Mouse (Mus musculus) common myeloid progenitor, adult 5-6 weeks (primary cell): Measurements from ENCODE around the gene Plb1. TPM values are rescaled to one million over a fixed set of nuclear protein-coding genes. Genes with fewer than 3 reads are reported as not detected.

Experiments used
- ATAC-seq: replicated peaks from 2 replicates; pipeline ENCODE4 v1.8.0; 2016; ENCODE audit warnings: low read depth, mild to moderate bottlenecking, moderate TSS enrichment, inconsistent platforms; ENCODE audit not compliant: poor library complexity, severe bottlenecking
- total RNA-seq: library from RNA; stranded (forward); fragments of 200-1000, 187-1606 nt; gene quantifications from 2 replicates; pipeline ENCODE4 v1.2.3, GENCODE M21; 2017

The Plb1 gene
- total RNA-seq, result not detected in 2 replicates

DNA sequence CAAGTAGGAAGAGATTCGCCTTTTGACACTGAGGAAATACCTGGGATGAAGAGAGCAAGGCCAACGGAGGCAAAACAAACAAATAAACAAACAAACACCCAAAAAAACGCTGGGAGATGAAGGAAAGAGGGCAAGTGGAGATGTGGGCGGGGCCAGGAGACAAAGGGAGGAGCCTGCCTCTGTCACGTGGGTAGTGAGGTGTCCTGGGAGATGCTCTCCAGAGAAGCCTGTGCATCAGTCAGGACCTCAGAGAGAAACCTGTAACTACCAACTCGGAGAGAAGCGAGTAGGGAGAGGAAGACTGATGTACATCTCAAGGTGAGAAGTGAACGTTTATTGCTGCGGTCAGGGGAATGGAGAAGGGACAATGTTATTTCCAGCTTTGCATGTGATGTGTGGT, at the start of gene Plb1:
Gene Plb1 (plus strand): TSS at position 235 of the 400 bp plus-strand sequence.
- no peak for ATAC-seq

GRCm38 (mm10) chr5:32182885-32183629, 49.5 kb upstream of the Plb1 start:
- no peak for ATAC-seq

DNA sequence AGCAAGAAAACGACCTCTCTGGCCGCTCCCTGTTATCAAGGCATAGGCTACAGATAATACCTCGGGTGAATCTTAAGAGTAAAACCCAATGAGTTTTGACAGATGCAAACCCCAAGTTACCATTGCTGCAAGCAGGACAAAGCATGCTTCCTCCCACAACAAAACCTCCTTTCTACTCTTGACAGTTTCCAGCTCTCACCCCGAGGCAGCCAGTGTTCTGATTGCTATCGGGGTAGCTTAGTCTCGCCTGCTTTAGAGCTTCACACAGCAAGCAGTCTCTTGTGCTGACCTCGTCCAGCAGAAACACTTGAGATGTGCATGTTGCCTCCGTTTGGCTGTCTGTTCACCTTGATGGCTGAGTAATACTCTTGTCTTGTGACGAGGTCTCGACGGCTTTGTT, 44.8 kb upstream of the Plb1 start:
- ATAC-seq, result no peak

DNA sequence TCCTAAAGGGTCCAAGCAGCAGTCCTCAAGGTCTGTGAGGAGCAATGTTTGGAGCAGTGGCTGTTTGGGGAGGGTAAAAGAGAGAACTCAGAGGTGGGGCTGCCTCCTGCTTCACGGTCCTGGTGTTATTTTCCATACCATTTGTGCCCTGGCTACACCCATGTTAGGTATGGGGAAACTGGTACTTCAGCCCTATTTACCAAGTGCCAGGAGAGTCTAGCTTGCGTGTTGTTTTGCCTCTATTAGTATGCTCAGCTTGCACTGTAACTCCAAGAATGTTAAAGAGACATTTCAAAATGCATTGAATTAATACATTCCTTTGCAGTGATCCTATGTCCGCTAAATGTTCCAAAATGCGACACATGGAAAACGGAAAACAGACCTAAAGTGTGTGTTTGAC, 41.2 kb upstream of the Plb1 start:
- no peak for ATAC-seq

GRCm38 (mm10) chr5:32192016-32192845, 40.3 kb upstream of the Plb1 start:
- 0 out of 2 replicates have a peak, but pooled peaks have one; percentile 22 for ATAC-seq

GRCm38 (mm10) chr5:32194236-32194635, 38.3 kb upstream of the Plb1 start:
- ATAC-seq, result no peak

DNA sequence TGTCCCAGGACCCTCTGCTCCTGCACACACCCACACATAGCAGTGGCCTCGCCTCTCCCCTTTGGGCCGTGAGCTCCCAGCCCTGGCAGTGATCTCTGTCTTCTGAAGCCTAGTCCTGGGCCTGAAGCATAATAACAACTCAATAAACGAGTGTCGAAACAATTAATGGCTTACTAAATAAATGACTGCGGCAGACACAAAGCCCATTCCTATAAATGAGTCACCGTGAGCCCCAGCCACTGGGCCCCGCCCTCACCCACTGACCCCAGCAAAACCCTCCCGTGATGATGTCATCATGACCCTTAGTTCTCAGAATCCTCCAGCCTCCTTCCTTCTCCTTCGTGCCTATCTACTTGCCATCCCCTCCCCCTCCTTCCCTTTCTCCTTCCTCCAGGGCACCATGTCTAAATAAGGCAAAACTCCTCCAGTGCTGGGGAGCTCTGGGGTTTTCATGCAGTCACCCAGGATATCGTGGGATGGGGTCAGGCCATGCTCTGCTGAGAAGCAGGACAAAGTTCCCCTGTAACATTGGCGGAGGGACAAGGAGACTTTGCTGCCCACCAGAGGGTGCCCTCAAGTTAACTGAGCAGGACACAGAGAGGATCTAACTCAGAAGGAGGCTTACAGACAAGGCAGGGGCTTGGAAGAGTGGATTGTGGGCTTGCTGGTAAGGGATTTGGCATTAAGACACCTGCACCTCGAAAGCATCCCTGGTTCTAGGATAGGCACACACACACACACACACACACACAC, 36.5 kb upstream of the Plb1 start:
- ATAC-seq, result no peak

GRCm38 (mm10) chr5:32197698-32198097, 34.8 kb upstream of the Plb1 start:
- ATAC-seq, result peak; percentile 91

DNA sequence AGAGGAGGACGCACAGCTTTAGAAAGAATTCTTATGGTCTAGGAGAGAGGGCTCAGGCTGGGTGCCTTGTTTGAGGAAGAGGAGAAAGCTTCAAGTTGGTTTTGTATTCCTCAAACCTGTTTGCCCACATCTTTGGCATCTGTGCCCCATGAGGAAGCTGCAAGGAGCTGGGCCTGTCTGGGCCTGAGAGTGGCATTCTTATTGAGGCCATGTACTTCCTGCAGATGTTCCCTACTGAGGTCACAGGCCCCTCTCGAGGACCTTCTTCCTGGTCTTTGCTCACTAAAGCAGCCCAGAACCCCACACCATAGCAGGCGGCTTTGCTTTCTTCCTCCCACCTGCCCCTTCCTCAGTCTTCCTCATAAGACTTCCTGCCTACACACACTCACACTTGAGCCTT, 33.4 kb upstream of the Plb1 start:
- peak; percentile 50; the same call in 1 of the 2 replicates for ATAC-seq

DNA sequence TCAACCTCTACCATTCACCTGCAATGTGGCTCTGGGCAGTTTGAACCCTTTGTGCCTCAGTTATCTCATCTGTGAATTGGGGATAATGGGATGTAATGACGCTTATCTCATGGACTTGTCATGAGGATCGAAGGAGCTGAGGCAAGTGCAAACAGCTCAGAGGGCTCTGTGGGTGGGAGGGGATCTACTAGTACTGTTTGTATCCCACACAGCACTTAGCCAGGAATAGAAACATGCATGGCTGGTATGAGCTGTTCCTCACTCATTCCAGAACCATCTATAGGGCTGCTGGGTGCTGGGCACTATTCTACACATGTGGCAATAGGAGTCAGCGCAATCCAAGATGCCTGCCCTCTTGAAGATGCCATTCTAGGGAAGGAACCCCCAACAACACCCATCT, 32.9 kb upstream of the Plb1 start:
- ATAC-seq, result no peak

GRCm38 (mm10) chr5:32204653-32205052, 27.9 kb upstream of the Plb1 start:
- peak; percentile 86 for ATAC-seq

DNA sequence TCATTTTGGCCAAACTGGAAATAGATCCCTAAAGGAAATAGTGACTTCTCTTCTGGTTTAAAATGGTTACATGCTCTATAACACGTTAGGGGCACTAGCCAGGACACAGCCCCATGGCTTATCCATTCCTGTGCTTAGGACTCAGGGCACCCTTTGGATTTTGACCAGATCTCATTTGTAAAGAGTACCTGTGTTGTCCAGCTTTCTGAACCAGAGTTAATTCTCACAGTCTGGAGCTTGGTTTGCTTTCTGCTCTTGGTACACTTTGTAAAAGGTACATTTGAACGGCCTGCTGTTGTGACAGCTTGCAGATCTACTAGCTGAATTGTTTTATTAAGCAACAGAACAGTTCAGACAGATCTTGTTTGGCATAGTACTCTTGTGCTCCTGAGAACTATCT, 25.8 kb upstream of the Plb1 start:
- no peak for ATAC-seq

- ATAC-seq, result no peak
Observed at GRCm38 (mm10) chr5:32208460-32208859, 24.0 kb upstream of the Plb1 start.

- no peak for ATAC-seq
Observed at GRCm38 (mm10) chr5:32211011-32211410, 21.5 kb upstream of the Plb1 start.

DNA sequence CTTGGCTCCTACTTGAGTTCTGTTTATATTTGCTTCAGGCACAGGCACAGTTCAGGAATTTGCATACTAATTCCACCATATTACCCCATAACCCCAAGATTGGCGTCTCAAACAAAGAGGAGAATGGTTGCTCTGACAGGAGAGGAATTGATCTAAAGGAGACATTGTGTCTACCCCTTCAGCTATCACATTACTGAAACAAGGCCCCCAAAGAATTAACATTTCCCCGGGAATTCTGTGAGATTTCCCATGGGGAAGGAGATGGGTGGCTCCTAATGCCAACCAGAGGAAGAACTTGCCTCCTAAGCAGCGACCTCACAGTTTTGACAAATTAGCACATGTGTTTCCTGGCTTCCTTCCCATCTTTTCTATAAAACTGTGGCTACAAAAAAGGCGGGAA, 18.8 kb upstream of the Plb1 start:
- ATAC-seq, result no peak

- no peak for ATAC-seq
Observed at GRCm38 (mm10) chr5:32215510-32215909, 17.0 kb upstream of the Plb1 start.

DNA sequence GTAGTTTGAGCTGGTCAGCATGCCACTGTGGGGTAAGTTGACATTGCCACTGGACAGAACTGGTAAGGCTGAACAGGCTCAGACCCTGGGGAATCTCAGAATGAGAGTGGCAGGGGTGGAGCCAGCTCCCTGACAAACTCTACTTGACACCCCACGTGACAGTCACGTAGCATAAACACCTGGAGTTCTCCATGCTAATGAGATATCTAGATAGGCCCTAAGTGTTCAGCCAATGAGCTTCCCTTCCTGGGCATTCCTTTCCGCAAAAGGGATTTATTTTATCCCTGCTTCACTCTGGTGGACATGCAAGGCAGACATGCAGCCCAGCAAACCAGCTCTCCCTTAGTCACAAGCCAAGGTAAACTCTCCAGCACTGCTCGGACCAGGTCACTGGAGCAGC, 16.0 kb upstream of the Plb1 start:
- ATAC-seq, result no peak

GRCm38 (mm10) chr5:32217477-32217876, 15.0 kb upstream of the Plb1 start:
- ATAC-seq, result 0 out of 2 replicates have a peak, but pooled peaks have one; percentile 22

DNA sequence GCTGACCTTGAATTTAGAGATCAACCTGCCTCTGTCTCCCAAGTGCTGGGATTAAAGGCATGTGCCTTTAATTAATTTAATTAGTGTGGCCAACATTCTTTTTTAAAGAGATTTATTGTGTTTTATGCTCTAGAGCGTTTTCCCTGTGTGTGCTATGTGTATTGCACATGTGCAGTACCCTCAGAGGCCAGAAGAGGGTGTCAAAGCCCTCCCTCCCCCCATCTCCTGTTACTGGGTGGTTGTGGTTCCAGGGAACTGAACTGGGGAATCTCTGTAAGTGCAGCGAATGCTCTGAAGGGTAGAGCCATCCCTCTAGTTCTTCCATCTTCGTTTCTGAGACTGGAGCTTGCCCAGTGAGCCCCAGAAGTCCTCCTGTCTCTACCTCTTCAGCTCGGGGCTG, 2.1 kb upstream of the Plb1 start:
- no peak for ATAC-seq

GRCm38 (mm10) chr5:32239337-32239736, 6.8 kb downstream of the Plb1 start:
- ATAC-seq, result peak; percentile 79

DNA sequence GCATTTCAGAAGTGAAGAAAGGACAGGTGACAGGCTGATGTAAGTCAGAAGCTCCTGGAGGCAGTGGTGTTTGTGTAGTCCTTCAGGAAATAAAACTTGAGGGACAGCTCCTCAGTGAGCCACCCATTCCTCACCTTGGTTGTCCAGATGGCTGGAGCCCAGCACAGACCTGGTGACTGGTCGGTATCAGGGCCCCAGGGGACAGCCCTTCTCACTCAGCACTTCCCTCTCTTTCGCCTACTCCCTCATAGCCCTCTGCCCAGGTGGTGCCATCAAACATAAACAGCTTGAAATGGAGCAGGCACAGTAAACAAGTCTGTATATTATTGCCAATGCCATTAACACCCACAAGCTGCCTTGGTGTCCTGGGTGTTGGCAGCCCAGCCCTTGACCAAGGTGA, 8.2 kb downstream of the Plb1 start:
- no peak for ATAC-seq
